Mouse (Mus musculus) cerebellum, adult 2 months (tissue): ENCODE data around the gene Zfp2. TPM values are rescaled to one million over a fixed set of nuclear protein-coding genes. Genes with fewer than 3 reads are reported as not detected.

Source experiments
- DNase-seq, 2 experiments: peaks; one replicate each; pipeline ENCODE4 v3.0.0; 2021
- H3K27ac ChIP-seq: fragments of 200-500 bp; 2 replicates; pipeline ENCODE4 v1.5.1; 2012; ENCODE audit warnings: low read length, control low read depth, inconsistent platforms; ENCODE audit not compliant: insufficient read depth
- H3K27me3 ChIP-seq: fragments of 200-500 bp; 2 replicates; pipeline ENCODE4 v1.6.1; 2012; ENCODE audit warnings: inconsistent platforms, mild to moderate bottlenecking, low read length, moderate library complexity; ENCODE audit not compliant: control insufficient read depth, insufficient read depth
- H3K4me1 ChIP-seq: fragments of 200-500 bp; 2 replicates; pipeline ENCODE4 v1.6.1; 2011; ENCODE audit warnings: low read length; ENCODE audit not compliant: control insufficient read depth, insufficient read depth
- H3K4me3 ChIP-seq: fragments of 200-500 bp; replicated peaks from 2 replicates; pipeline ENCODE3; 2011; ENCODE audit warnings: mild to moderate bottlenecking, low read depth, low read length, control low read depth; ENCODE audit not compliant: insufficient read depth
- CTCF ChIP-seq: fragments of 200-500 bp; IDR thresholded peaks from 2 replicates; pipeline ENCODE4 v1.5.1; 2011; ENCODE audit warnings: low read depth, mild to moderate bottlenecking, control low read depth, low read length, moderate library complexity, borderline replicate concordance; ENCODE audit not compliant: insufficient read depth
- POLR2A ChIP-seq: fragments of 200-500 bp; IDR thresholded peaks from 2 replicates; pipeline ENCODE4 v1.6.1; 2011; ENCODE audit warnings: low read length, control low read depth, borderline replicate concordance; ENCODE audit not compliant: insufficient read depth
- WGBS: fragments of 180-500 bp; shearing (Covaris S2); methylation state at CpG from one replicate; pipeline ENCODE4 v1.1.7; 2018; 5-methylcytosine and 5-hydroxymethylcytosine counted together
- polyA plus RNA-seq: library from polyadenylated mRNA; depleted of rRNA; stranded (reverse); fragments of >200 nt; gene quantifications from 2 replicates; pipeline ENCODE4 v1.2.3, GENCODE M21; 2012; rRNA removed

The Zfp2 gene
- 18.8 and 19.2 TPM in 2 replicates for polyA plus RNA-seq

DNA sequence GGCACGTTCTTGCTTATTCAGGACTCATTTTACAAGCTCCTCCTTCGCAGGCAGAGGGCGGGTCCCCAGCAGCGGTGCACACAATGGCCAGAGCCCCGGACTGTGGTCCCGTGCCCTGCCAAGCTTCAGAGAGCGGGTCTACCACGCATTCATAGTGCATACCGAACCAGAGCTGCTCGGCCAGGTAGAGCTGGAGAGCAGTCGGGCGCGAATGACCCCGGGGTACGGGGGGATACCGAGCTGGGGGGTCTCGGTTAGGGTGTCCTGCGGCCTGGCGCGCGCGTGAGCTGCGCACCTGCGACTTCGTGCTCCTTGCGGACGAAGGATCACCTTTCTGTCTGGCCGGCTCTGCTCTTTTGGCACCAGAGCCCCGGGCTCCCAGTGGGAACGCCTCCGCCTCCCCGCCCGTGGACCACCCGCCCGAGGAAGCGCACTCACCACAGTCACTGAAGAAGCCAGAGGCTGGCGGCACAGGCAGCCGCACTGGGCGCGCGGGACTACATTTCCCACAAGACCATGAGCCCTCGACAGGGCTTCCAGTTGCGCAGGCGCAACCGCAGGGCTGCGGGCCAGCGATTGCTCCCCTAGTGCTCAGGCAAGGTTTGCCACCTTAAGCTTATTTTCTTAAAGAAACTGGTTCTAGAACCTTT is at the start of gene Zfp2:
Gene Zfp2, minus strand, starts transcription at position 495 of the 650 bp plus-strand sequence.
- Histone ChIP-seq H3K4me1 (no peaks in the 10 kb centered on the region), H3K4me3 (peak within 1 kb of the TSS; percentile 73), H3K27me3 (no peaks in the 10 kb centered on the region), H3K27ac (peak within 1 kb of the TSS; percentile 49; the same call in 1 of the 2 replicates)
- WGBS: under 1% methylated on average over 47 of the region's 47 CpGs
- TF ChIP-seq POLR2A (peak; percentile 75), CTCF (peak; percentile 66)
- peak; percentile 91 to 93 for DNase-seq

DNA sequence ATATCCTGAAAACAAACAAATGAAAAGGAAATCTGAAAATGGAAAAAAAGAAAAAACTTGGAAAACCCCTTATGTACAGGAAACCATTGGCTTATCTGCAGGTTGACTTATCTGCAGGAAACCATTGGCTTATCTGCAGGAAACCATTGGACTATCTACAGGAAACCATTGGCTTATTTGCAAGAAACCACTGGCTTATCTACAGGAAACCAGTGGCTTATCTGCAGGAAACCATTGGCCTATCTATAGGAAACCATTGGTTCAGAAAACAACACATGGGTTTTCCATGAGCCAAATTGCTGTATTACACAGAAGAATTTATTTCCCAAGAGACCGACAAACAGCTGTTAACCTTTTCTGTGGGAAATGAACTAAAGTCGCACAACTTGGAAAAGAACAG is 48.9 kb upstream of the Zfp2 start:
- no peak for DNase-seq
- Histone ChIP-seq H3K27me3 (no peaks in the 10 kb centered on the region), H3K27ac (no peak overlapping the region), H3K4me1 (no peaks in the 10 kb centered on the region), H3K4me3 (no peak overlapping the region)
- TF ChIP-seq POLR2A (no peak), CTCF (no peak)
- WGBS: 71% methylated on average over 2 of the region's 2 CpGs

DNA sequence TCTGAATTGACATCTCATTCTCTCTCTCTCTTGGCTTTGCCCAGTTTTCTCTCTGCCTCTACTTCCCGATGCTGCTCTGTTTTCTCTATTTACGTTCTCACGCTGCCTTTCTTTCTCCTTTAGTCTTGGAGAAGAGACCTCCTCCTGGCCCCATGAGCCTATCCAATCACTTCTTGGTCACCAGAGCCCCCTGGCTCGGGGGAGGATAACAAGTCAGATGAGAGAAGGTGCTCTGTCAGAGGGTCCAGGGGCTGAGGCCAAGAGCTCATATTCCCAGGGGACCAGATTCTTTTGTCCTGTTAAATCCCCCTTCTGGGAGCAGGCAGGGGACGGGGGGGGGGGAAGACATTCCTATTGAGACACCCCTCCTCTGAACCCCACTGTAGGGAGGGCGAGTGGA is 37.7 kb upstream of the Zfp2 start, which contains the start of gene Prop1:
Gene Prop1, minus strand, starts transcription at position 101 of the 400 bp plus-strand sequence.
- WGBS: 66% methylated on average over 6 of the region's 6 CpGs
- no peak within 1 kb of the TSS for H3K27ac ChIP-seq
- TF ChIP-seq CTCF (no peak), POLR2A (no peak)
- no peak for DNase-seq
- H3K4me1 ChIP-seq: no peaks in the 10 kb centered on the region
- no peaks in the 10 kb centered on the region for H3K27me3 ChIP-seq
- H3K4me3 ChIP-seq: no peak within 1 kb of the TSS

DNA sequence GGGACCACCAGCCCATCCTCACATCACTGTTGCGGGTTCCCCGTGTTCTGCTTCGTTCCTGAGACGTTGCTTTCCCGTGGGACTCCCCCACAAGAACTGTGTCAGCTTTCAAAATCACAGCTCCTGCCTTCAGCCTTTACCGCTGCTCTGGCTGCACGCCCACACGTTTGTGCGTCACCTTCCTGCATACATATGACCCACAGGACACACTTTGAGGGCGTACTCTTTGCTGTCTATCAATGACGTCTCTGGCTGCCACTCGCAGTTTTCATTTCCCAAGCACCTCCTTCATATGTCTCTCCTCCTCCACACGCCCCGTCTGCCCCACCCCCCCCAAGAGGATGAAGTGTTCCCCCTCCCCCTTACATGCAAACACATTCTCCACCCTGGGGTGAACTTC is 36.3 kb upstream of the Zfp2 start:
- H3K27me3 ChIP-seq: no peaks in the 10 kb centered on the region
- H3K27ac ChIP-seq: no peak overlapping the region
- DNase-seq: no peak
- TF ChIP-seq CTCF: no peak
- H3K4me1 ChIP-seq: no peaks in the 10 kb centered on the region
- WGBS: 64% methylated on average over 14 of the region's 14 CpGs
- no peak overlapping the region for H3K4me3 ChIP-seq

DNA sequence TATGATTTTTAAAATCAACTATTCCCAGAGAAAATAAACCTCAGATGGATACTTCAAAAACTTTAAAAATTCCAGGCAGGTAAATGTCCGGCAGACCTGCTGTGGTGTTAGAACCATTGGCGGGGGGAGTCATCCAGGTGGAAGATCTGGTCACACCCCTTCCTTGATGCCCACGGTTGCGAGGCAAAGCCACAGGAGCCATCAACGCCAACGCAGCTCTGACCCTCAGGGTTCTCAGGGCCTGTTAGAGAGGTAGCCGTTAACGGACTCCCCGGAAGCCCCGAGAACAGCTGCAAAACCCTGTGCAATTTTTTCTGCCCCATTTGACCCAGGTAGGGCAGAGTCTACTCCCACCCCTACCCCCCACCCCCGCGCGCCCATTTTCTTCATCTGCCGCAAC is 27.5 kb upstream of the Zfp2 start, which contains the start of gene 4933414I15Rik:
Gene 4933414I15Rik, minus strand, starts transcription at position 260 of the 400 bp plus-strand sequence.
- no peak for TF ChIP-seq CTCF
- TF ChIP-seq POLR2A: no peak
- no peak within 1 kb of the TSS for H3K4me3 ChIP-seq
- WGBS: 83% methylated on average over 14 of the region's 14 CpGs
- no peak for DNase-seq
- H3K27me3 ChIP-seq: no peaks in the 10 kb centered on the region
- H3K27ac ChIP-seq: no peak within 1 kb of the TSS
- peaks cover 4% of the 10 kb centered on the region; the same call in 1 of the 2 replicates for H3K4me1 ChIP-seq

DNA sequence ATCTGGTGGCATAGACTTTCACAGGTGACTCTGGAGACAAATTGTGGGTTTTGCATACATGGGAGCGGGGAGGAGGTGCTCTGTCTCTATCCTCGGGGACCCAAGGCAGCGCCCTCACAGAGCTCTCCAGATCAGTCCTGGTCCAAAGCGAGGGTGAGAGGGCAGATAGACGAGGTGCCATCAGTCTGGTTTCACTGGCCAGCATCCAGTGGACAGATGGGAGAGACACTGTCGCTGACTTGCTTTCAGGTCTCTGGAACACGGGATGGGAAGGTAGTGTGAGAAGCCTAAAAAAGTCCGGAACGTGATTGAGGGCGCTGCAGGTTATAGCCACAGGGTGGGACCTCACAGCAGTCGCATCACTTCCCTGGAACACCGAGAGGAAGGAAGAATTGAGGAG is 26.4 kb upstream of the Zfp2 start:
- Histone ChIP-seq H3K27ac (no peak overlapping the region), H3K4me3 (no peak overlapping the region), H3K4me1 (peaks cover 4% of the 10 kb centered on the region; the same call in 1 of the 2 replicates), H3K27me3 (no peaks in the 10 kb centered on the region)
- 17% methylated on average over 12 of the region's 12 CpGs for WGBS
- no peak for TF ChIP-seq POLR2A
- no peak for TF ChIP-seq CTCF
- peak in 1 of 2 experiments; percentile 19 for DNase-seq

DNA sequence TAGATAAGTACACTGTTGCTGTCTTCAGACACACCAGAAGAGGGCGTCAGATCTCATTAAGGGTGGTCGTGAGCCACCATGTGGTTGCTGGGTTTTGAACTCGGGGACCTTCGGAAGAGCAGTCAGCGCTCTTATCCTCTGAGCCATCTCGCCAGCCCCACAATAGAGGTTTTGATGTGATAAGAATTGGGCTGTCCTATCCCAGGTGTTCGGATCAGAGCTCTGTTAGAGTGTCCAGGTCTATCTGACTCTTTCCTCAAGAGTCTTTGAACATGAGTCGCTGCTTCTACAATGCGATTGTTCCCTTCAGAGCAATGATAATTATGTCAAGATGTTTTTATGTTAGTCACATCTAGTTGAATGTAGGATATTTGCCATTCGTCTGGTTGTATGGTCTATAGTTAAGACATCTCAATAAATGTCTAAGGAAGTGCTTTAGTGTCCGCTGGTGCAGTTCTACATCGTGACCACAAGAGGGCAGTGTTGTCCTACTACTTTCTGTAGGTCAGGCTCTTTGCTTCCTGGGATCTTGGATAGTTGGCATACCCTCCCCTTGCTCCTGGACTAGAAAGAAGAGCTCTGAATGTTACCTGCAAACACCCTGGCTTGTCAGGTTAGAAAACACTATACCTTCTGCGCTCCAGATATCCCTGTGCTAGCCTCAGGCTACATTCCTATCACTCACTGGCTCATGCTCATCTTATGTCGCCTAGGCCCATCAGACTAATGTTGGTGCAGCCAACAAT is 23.8 kb upstream of the Zfp2 start:
- no peaks in the 10 kb centered on the region for H3K27me3 ChIP-seq
- H3K4me1 ChIP-seq: peaks cover 4% of the 10 kb centered on the region; the same call in 1 of the 2 replicates
- no peak overlapping the region for H3K27ac ChIP-seq
- peak; percentile 23 to 33 for DNase-seq
- TF ChIP-seq CTCF (peak; percentile 80; the same call in 1 of the 2 replicates), POLR2A (no peak)
- no peak overlapping the region for H3K4me3 ChIP-seq
- WGBS: 38% methylated on average over 14 of the region's 14 CpGs

DNA sequence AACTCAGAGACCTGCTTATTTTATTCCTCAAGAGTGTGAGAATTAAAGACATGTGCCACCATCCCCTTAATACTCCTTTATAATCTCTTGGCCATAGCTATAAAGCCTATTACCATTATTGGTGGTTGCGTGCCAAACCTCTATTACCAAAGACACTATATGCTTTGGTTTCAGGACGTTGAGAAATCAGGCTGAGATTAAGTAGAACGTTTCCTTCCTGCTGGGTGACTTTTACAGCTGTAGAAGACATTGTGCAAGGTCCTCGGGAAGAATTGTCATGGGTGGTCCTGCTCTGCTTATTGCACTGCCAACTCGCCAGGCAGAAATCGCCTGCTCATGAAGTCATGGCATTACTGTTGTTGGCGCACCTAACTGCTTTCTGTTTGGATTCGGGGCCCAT is 22.5 kb upstream of the Zfp2 start:
- H3K27ac ChIP-seq: no peak overlapping the region
- no peak overlapping the region for H3K4me3 ChIP-seq
- DNase-seq: no peak
- no peaks in the 10 kb centered on the region for H3K27me3 ChIP-seq
- WGBS: 68% methylated on average over 8 of the region's 8 CpGs
- TF ChIP-seq CTCF (no peak), POLR2A (no peak)
- peaks cover 4% of the 10 kb centered on the region; the same call in 1 of the 2 replicates for H3K4me1 ChIP-seq
